Mouse (Mus musculus): ENCODE measurements around the gene Stom.

Stom gene

DNA sequence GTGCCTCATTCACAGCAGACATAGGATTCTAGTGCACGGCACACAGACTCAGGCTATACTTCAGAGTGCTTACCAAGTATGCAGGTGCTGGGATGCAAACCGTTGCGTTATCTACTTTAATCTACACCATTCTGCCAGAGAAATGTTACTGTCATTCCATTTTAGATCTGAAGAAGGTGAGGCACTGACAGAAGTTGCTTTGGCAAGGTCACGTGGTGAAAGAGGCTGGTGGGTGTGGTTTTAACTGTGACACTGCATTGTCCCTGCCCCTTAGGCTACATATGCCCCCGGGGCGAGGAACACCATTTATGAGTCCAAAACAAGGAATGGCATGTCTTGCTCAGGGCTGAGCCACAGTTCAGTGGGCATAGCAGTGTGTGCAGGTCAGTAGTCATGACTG, 63.9 kb downstream of the Stom start:
- DNase-seq (ENCODE audit: low spot score in 2 of 2) = no peak

DNA sequence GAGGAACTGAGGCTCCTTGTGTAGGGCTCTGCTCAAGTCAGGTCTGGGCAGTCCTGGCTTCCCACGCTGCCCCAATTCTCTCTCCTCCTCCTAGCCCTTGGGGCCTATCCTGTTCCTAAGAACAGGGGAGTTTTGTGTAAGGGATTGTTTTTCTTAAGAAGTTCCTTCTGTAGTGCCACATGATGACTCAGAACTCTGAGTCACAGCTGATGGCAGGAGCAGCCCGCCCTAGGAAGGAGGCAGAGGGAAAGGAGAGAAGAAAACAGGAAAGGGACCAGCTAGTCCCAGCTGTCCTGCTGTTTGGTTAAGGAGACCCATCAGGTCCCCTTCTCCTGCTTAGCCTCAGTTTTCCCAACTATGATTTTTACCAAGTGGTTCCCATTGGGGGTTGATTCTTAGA, 65.0 kb downstream of the Stom start:
- DNase-seq (ENCODE audit: low spot score in 2 of 2) = no peak

- DNase-seq (ENCODE audit: low spot score in 2 of 2) = peak; percentile 59 to 63
These were observed 66.2 kb downstream of the Stom start for GRCm38 (mm10) chr2:35270531-35270984.

GRCm38 (mm10) chr2:35269716-35270260, 67.0 kb downstream of the Stom start:
- no peak for DNase-seq (ENCODE audit: low spot score in 2 of 2)

- DNase-seq (ENCODE audit: low spot score in 2 of 2) = no peak
These were observed 67.6 kb downstream of the Stom start for GRCm38 (mm10) chr2:35269136-35269535.

DNA sequence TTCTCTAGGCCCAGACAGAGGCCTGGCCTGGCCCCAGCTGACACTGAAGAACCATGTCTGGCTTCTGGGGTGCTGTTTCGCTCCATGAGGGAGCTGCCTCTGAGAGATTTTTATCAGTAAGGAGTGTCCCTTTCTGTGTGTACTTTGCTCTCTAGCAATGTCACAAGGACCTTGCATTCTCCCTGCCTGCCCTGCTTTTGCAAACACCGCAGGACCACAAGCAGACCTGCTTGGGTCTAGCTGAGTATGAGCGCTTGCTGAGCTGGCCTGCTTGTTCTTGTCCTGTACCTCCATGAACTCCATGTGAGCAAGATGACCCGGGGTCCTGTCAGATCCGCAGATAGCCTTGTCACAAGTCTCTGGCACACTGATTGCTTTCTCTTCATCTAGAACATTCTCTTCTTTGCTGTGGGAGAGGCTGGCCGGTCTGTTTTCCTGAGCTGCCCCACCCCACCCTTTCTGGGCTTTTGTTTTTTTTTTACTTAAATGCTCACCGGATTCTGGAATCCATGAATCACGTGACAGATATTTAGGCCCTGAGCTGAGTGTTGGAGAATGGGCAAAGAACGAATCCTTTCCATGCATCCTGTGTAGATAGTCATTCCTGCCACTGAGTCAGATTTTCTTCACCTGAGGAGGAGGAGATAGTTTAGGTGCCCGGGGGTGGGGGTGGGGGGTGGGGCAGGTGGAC, 68.8 kb downstream of the Stom start:
- no peak for DNase-seq (ENCODE audit: low spot score in 2 of 2)

- DNase-seq (ENCODE audit: low spot score in 2 of 2) = no peak
These were observed 69.5 kb downstream of the Stom start for GRCm38 (mm10) chr2:35267156-35267875.

DNA sequence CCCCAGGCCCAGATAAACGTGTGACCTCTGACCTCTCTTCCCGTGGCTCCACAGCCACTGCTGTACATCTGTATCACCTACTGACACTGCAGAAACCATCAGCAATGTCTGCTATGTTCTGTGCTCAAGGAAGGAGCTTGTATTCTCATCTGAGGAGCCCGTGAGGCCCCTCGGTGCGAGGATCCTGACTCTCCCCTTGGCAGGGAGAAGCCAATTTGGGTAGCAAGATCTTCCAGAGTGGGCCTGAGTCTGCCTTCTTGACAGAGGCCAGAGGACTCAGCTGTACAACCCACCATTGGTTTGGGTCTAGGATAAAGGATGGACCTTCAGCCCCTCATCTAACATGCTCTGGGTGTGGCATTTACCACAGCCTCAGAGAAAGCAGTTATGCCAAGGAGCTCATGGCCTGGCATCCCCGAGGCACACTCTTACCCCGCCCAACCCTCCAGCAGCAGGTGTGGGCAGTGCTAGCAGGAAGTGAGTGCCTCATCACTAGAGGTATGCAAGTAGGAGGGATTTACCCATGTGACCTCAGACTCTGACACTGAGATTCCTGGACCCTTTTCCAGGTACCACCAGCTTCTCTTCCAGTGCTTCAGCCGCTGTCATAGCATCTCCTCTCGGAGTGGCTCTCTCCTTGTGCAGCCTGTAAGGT, 70.4 kb downstream of the Stom start:
- no peak for DNase-seq (ENCODE audit: low spot score in 2 of 2)

DNA sequence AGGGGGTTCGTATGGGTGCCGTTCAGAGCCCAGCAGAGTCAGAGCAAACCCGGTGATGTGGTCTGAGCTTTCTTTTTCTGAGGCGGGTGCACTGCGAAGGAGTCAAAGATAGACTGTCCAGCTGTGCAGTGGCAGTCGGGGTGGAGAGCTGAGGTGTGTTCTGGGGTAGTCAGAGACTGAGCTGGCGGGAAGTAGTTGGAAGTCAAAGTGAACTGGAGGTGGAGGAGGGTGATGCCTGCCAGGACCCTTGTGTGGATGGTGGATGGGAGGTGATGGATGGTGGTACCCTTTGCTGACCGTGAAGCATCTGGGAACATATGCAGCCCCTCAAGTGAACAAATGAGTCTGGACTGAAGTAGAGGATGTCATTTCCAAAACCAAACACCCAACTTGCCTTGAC, 71.0 kb downstream of the Stom start:
- no peak for DNase-seq (ENCODE audit: low spot score in 2 of 2)

DNA sequence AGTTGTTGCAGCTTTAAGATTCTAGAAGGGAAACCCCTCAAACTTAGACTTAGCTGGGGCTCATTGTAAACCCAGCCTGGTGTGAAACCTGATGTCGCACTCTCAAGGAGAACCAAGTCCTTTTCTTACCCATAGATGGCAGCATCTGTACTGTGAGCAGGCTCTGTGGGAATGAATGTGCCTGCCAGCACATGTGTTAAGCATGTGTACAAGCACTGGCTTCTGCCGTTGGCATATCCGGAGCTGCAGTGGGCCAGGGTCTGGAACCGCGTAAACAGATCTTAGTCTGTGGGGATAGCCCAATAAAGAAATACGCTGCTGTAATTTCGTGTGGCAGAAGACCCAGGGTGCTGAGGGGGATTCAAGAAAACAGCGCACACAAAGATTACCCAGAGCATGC, 71.5 kb downstream of the Stom start:
- DNase-seq (ENCODE audit: low spot score in 2 of 2) = peak; percentile 50 to 55

DNA sequence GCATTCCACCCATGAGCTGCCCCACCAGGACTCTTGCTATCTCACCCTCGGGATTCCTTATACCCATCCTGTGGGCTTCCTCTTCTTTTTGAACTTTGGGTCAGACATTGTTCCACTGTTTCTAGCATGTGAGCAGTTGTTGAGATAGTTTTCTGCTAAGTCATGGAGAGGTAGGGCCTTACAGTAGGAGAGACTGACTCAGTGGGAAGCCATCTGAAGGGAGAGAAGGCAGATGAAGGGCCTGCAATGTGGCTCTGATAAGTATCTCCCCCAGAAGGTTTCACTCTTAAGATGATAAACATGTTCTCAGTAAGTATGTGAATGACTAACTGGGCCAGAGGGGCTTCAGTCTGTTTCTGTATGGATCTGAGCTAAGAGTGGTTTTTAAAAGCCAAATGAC, 72.7 kb downstream of the Stom start:
- no peak for DNase-seq (ENCODE audit: low spot score in 2 of 2)
